Mouse (Mus musculus): ENCODE data around the gene Vnn3. TPM values are rescaled to one million over a fixed set of nuclear protein-coding genes. Genes with fewer than 3 reads are reported as not detected.
A peak's percentile ranks its signal among the peaks of the same experiment; 100 is the strongest.

Vnn3 gene
- polyA plus RNA-seq, 1 experiment from 2014 or later: not detected

- Histone ChIP-seq H3K9ac (ENCODE audit: low read length) (no peak overlapping the region), H3K27me3 (ENCODE audit: control insufficient read depth, insufficient read depth, low read length) (no peaks in the 10 kb centered on the region), H3K36me3 (ENCODE audit: control insufficient read depth, insufficient read depth, low read length) (no peaks in the 10 kb centered on the region), H3K4me2 (ENCODE audit: low read depth, low read length, severe bottlenecking) (no peak overlapping the region), H3K4me3 (ENCODE audit: low read depth, low read length) (no peak overlapping the region), H3K9me3 (ENCODE audit: control insufficient read depth, low read length) (peaks cover 2% of the 10 kb centered on the region; the same call in 1 of the 2 replicates), H3K4me1 (replicated peaks; ENCODE audit: control insufficient read depth, insufficient read depth, low read length) (no peaks in the 10 kb centered on the region), H3K27ac (ENCODE audit: low read depth, low read length) (no peak overlapping the region)
- no peak for ATAC-seq (replicated peaks; ENCODE audit: low FRiP score)
- WGBS: 88% methylated on average over 9 of the region's 9 CpGs
- DNase-seq (ENCODE audit: low spot score): no peak
These were observed 13.4 kb downstream of the Vnn3 start for GRCm38 (mm10) chr10:23864362-23865312.

- H3K4me3 ChIP-seq (ENCODE audit: low read depth, low read length): no peak overlapping the region
- H3K27me3 ChIP-seq (ENCODE audit: control insufficient read depth, insufficient read depth, low read length): no peaks in the 10 kb centered on the region
- DNase-seq (ENCODE audit: low spot score) (no peak), ATAC-seq (replicated peaks; ENCODE audit: low FRiP score) (no peak)
- H3K36me3 ChIP-seq (ENCODE audit: control insufficient read depth, insufficient read depth, low read length): no peaks in the 10 kb centered on the region
- H3K4me1 ChIP-seq (replicated peaks; ENCODE audit: control insufficient read depth, insufficient read depth, low read length): no peaks in the 10 kb centered on the region
- no peaks in the 10 kb centered on the region for H3K9me3 ChIP-seq (ENCODE audit: control insufficient read depth, low read length)
- no peak overlapping the region for H3K27ac ChIP-seq (ENCODE audit: low read depth, low read length)
- H3K9ac ChIP-seq (ENCODE audit: low read length): no peak overlapping the region
- WGBS: 87% methylated on average over 6 of the region's 6 CpGs
- no peak overlapping the region for H3K4me2 ChIP-seq (ENCODE audit: low read depth, low read length, severe bottlenecking)
These were observed 29.4 kb downstream of the Vnn3 start for GRCm38 (mm10) chr10:23880695-23881094.

- WGBS: 90% methylated on average over 1 of the region's 1 CpGs
- H3K9ac ChIP-seq (ENCODE audit: low read length): no peak overlapping the region
- H3K27me3 ChIP-seq (ENCODE audit: control insufficient read depth, insufficient read depth, low read length): no peaks in the 10 kb centered on the region
- H3K36me3 ChIP-seq (ENCODE audit: control insufficient read depth, insufficient read depth, low read length): no peaks in the 10 kb centered on the region
- DNase-seq (ENCODE audit: low spot score) (no peak), ATAC-seq (replicated peaks; ENCODE audit: low FRiP score) (no peak)
- no peak overlapping the region for H3K4me2 ChIP-seq (ENCODE audit: low read depth, low read length, severe bottlenecking)
- H3K27ac ChIP-seq (ENCODE audit: low read depth, low read length): no peak overlapping the region
- no peaks in the 10 kb centered on the region for H3K9me3 ChIP-seq (ENCODE audit: control insufficient read depth, low read length)
- H3K4me3 ChIP-seq (ENCODE audit: low read depth, low read length): no peak overlapping the region
- H3K4me1 ChIP-seq (replicated peaks; ENCODE audit: control insufficient read depth, insufficient read depth, low read length): no peaks in the 10 kb centered on the region
These were observed 33.6 kb downstream of the Vnn3 start for GRCm38 (mm10) chr10:23884910-23885309.

GRCm38 (mm10) chr10:23886060-23886459 is 34.8 kb downstream of the Vnn3 start:
- H3K4me2 ChIP-seq (ENCODE audit: low read depth, low read length, severe bottlenecking): no peak overlapping the region
- no peak for ATAC-seq (replicated peaks; ENCODE audit: low FRiP score)
- H3K4me3 ChIP-seq (ENCODE audit: low read depth, low read length): no peak overlapping the region

GRCm38 (mm10) chr10:23892987-23893386 is 41.7 kb downstream of the Vnn3 start:
- H3K36me3 ChIP-seq (ENCODE audit: control insufficient read depth, insufficient read depth, low read length): no peaks in the 10 kb centered on the region
- 95% methylated on average over 1 of the region's 1 CpGs for WGBS
- no peak for ATAC-seq (replicated peaks; ENCODE audit: low FRiP score)
- no peak overlapping the region for H3K4me2 ChIP-seq (ENCODE audit: low read depth, low read length, severe bottlenecking)
- no peaks in the 10 kb centered on the region for H3K9me3 ChIP-seq (ENCODE audit: control insufficient read depth, low read length)
- DNase-seq (ENCODE audit: low spot score): no peak
- no peaks in the 10 kb centered on the region for H3K4me1 ChIP-seq (replicated peaks; ENCODE audit: control insufficient read depth, insufficient read depth, low read length)
- H3K4me3 ChIP-seq (ENCODE audit: low read depth, low read length): no peak overlapping the region
- H3K9ac ChIP-seq (ENCODE audit: low read length): no peak overlapping the region
- H3K27ac ChIP-seq (ENCODE audit: low read depth, low read length): no peak overlapping the region
- no peaks in the 10 kb centered on the region for H3K27me3 ChIP-seq (ENCODE audit: control insufficient read depth, insufficient read depth, low read length)

More at GRCm38 (mm10) chr10:23886060-23886459, 34.8 kb downstream of the Vnn3 start:
- Histone ChIP-seq H3K27ac (ENCODE audit: low read depth, low read length) (no peak overlapping the region), H3K4me1 (replicated peaks; ENCODE audit: control insufficient read depth, insufficient read depth, low read length) (no peaks in the 10 kb centered on the region), H3K27me3 (ENCODE audit: control insufficient read depth, insufficient read depth, low read length) (no peaks in the 10 kb centered on the region), H3K36me3 (ENCODE audit: control insufficient read depth, insufficient read depth, low read length) (no peaks in the 10 kb centered on the region), H3K9ac (ENCODE audit: low read length) (no peak overlapping the region), H3K9me3 (ENCODE audit: control insufficient read depth, low read length) (no peaks in the 10 kb centered on the region)
- 80% methylated on average over 3 of the region's 3 CpGs for WGBS
- no peak for DNase-seq (ENCODE audit: low spot score)

GRCm38 (mm10) chr10:23894601-23895349 is 43.5 kb downstream of the Vnn3 start, which contains the start of gene Vnn1:
Gene Vnn1, plus strand, starts transcription at chr10:23894688.
- DNase-seq (ENCODE audit: low spot score): no peak
- no peak within 1 kb of the TSS for H3K9ac ChIP-seq (ENCODE audit: low read length)
- no peaks in the 10 kb centered on the region for H3K27me3 ChIP-seq (ENCODE audit: control insufficient read depth, insufficient read depth, low read length)
- ATAC-seq (replicated peaks; ENCODE audit: low FRiP score): no peak
- no peaks in the 10 kb centered on the region for H3K9me3 ChIP-seq (ENCODE audit: control insufficient read depth, low read length)
- 39% methylated on average over 21 of the region's 21 CpGs for WGBS
- H3K4me2 ChIP-seq (ENCODE audit: low read depth, low read length, severe bottlenecking): peak within 1 kb of the TSS; percentile 39; the same call in 1 of the 2 replicates
- H3K36me3 ChIP-seq (ENCODE audit: control insufficient read depth, insufficient read depth, low read length): no peaks in the 10 kb centered on the region
- no peak within 1 kb of the TSS for H3K4me3 ChIP-seq (ENCODE audit: low read depth, low read length)
- no peaks in the 10 kb centered on the region for H3K4me1 ChIP-seq (replicated peaks; ENCODE audit: control insufficient read depth, insufficient read depth, low read length)
- H3K27ac ChIP-seq (ENCODE audit: low read depth, low read length): no peak within 1 kb of the TSS

GRCm38 (mm10) chr10:23895376-23895775 is 44.1 kb downstream of the Vnn3 start:
- Histone ChIP-seq H3K36me3 (ENCODE audit: control insufficient read depth, insufficient read depth, low read length) (no peaks in the 10 kb centered on the region), H3K4me1 (replicated peaks; ENCODE audit: control insufficient read depth, insufficient read depth, low read length) (no peaks in the 10 kb centered on the region), H3K9me3 (ENCODE audit: control insufficient read depth, low read length) (no peaks in the 10 kb centered on the region), H3K9ac (ENCODE audit: low read length) (no peak overlapping the region), H3K27me3 (ENCODE audit: control insufficient read depth, insufficient read depth, low read length) (no peaks in the 10 kb centered on the region), H3K4me2 (ENCODE audit: low read depth, low read length, severe bottlenecking) (no peak overlapping the region), H3K4me3 (ENCODE audit: low read depth, low read length) (no peak overlapping the region), H3K27ac (ENCODE audit: low read depth, low read length) (no peak overlapping the region)
- ATAC-seq (replicated peaks; ENCODE audit: low FRiP score) (no peak), DNase-seq (ENCODE audit: low spot score) (no peak)
- WGBS: 87% methylated on average over 7 of the region's 7 CpGs

- Histone ChIP-seq H3K4me2 (ENCODE audit: low read depth, low read length, severe bottlenecking) (no peak overlapping the region), H3K4me3 (ENCODE audit: low read depth, low read length) (no peak overlapping the region), H3K9me3 (ENCODE audit: control insufficient read depth, low read length) (no peaks in the 10 kb centered on the region), H3K4me1 (replicated peaks; ENCODE audit: control insufficient read depth, insufficient read depth, low read length) (no peaks in the 10 kb centered on the region), H3K27ac (ENCODE audit: low read depth, low read length) (no peak overlapping the region), H3K36me3 (ENCODE audit: control insufficient read depth, insufficient read depth, low read length) (no peaks in the 10 kb centered on the region), H3K27me3 (ENCODE audit: control insufficient read depth, insufficient read depth, low read length) (no peaks in the 10 kb centered on the region), H3K9ac (ENCODE audit: low read length) (no peak overlapping the region)
- peak; percentile 69 for ATAC-seq (replicated peaks; ENCODE audit: low FRiP score)
- WGBS: 43% methylated on average over 3 of the region's 3 CpGs
- DNase-seq (ENCODE audit: low spot score): no peak
These were observed 49.9 kb downstream of the Vnn3 start for GRCm38 (mm10) chr10:23901119-23901518.

Measured in forebrain, embryonic 11.5 days (tissue).